Mouse (Mus musculus): ENCODE data around the gene Ccnt1. TPM values are rescaled to one million over a fixed set of nuclear protein-coding genes. Genes with fewer than 3 reads are reported as not detected.

Gene Ccnt1
- polyA plus RNA-seq (2012), result 4.2 and 5.9 TPM in 2 replicates

DNA sequence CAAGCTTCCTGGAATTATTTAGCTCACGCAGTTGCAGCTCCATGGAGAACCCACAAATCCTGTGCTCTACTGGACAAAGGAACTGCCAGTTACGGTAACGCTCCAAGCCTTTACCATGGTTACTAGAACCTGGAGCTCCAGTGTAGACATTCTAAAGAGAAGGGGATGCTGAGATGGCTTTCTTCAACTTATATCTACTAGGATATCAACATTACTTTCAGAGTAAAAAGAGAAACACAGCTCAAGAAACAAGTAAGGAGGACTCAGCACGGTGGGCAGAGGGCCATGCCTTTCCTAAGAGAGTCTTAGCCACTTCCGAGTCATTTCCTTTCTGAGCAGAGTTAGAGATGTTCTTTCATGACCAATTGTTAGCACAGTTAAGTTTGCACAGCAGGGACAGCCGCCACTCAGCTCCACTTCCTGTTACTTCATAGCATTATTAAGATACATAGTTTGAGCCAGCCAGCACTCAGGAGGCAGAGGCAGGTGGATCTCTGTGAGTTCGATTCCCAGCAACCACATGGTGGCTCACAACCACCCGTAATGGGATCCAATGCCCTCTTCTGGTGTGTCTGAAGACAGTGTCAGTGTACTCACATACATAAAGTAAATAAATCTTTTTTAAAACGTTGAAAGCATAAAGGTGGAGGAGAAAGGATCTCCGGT, at the start of gene Ccnt1, which contains the start of gene 4930415O20Rik:
TSS of gene Ccnt1 (minus strand) at position 51 of the 666 bp plus-strand sequence.
TSS of gene 4930415O20Rik (plus strand) at position 132 of the 666 bp plus-strand sequence.

DNA sequence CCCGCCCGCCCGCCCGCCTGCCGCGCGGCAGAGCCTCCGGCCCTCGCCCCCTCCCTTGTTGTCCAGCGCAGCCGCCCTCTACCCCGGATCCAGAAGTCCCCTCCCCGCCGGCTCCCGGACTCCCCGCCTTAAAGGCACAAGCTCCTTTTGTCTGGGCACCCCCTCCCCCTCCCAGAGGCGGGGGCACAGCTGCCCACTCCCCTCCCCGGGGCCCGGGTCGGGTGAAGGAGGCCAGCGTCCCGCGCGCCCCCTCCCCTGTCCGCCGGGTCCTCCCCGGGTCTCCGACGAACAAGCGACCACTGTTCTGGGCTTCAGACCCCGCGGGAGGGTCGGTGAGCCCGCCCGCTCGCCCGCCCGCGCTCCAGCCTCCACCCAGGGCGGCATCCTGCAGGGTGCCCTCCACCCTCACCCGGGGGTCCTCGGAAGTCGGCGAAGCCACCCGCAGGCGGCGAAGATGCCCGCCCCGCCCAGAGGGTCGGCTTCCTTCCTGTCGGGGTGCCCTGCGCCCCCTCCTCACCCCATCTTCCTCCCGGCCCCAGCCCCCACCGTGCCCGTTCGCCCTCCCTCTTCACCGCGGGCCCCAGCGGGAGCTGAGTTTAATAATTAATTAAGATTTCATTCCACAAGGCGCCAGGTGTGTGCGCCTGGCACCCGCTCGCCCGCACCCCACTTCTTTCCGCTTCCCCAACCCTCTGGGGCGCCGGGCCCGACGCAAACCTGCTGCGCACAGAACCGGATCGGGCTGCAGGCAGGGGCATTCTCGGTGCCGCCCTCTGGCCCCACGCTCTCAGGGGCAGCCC, 38.8 kb upstream of the Ccnt1 start, which contains the start of gene Adcy6:
TSS of gene Adcy6 (minus strand) at position 746 of the 800 bp plus-strand sequence.

DNA sequence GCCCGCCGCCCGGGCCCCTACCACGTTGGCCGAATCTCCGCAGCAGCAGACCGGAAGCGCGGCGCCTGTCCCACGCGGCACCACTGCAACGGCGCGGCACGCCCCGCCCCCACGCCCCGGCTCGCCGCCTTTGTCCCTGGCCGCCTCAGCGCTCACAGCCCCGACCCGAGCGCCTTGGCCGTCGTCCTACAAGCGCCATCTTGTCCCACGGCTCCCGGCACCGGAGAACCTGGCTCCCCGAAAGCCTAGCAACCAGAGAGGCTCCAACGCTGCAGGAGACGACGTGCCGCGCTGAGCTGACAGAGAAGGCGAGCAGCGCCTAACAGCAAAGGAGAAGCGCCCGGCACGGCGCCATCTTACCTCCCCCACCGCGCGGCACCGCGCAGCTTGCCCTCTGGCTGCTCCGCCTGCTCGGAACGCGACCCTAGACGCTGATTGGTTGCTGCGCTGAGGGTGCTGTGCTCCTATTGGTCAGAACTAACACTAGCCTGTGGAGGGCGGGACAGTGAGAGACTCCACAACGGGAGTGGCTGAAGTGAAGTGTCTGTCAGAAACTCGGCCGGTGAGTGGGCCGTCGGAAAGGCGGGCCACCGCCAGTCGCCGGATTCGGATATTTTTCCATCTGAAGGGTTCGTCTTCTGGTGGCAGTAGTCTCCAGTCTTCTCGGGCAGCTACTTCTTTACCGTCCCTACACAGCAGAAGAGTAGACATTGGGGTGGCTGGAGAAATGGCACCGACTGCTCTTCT, 36.7 kb downstream of the Ccnt1 start, which contains the start of gene Kansl2:
TSS of gene Kansl2 (minus strand) at position 384 of the 747 bp plus-strand sequence.

DNA sequence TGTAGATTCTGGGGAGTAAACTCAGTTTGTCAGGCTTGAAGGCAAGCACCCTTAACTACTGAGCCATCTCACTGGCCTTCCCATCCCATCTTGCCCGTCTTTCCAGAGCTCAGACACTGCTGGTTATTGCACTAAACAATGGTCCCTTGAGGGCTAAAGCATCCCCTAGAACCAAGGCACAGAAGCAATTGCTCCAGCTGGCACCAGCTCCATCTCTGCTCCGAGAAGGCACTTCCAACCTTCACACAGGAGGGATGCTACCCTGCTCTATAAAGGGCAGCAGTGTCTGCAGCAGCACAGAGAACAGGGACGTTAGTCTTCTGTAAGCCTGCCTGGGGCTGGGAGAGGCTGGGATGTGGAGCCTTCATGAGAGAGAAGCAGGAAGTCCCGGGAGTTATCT, 78.6 kb downstream of the Ccnt1 start, which contains the start of gene Olfr279:
TSS of gene Olfr279 (plus strand) at position 301 of the 400 bp plus-strand sequence.

Other genes with a start within 250 kb of the Ccnt1 start
- gene Olfr284, start 229.9 kb downstream of the Ccnt1 start, polyA plus RNA-seq (2012), result not detected in 2 replicates
- gene Olfr283, start 190.0 kb downstream of the Ccnt1 start, polyA plus RNA-seq (2012), result not detected in 2 replicates
- not detected in 2 replicates for gene Olfr282, start 139.7 kb downstream of the Ccnt1 start, polyA plus RNA-seq (2012)
- gene Olfr281, start 118.3 kb downstream of the Ccnt1 start, polyA plus RNA-seq (2012), result not detected in 2 replicates
- not detected in 2 replicates for gene OR5BS1P, start 101.0 kb downstream of the Ccnt1 start, polyA plus RNA-seq (2012)
- gene Lalba, start 88.2 kb downstream of the Ccnt1 start, polyA plus RNA-seq (2012), result not detected in 2 replicates
- 0.01 TPM in 1 of 2 replicates, not detected in the other for gene Olfr279, start 78.5 kb downstream of the Ccnt1 start, polyA plus RNA-seq (2012)
- 39.2 and 40.8 TPM in 2 replicates for gene Kansl2, start 36.7 kb downstream of the Ccnt1 start, polyA plus RNA-seq (2012)
- gene 4930415O20Rik, start 81 bp upstream of the Ccnt1 start, polyA plus RNA-seq (2012), result not detected in 2 replicates
- 11.6 and 16.2 TPM in 2 replicates for gene Adcy6, start 39.2 kb upstream of the Ccnt1 start, polyA plus RNA-seq (2012)
- 0.11 and 0.22 TPM in 2 replicates for gene Cacnb3, start 59.9 kb upstream of the Ccnt1 start, polyA plus RNA-seq (2012)
- gene Ddx23, start 92.0 kb upstream of the Ccnt1 start, polyA plus RNA-seq (2012), result 81.3 and 114 TPM in 2 replicates
- gene Rnd1, start 106.5 kb upstream of the Ccnt1 start, polyA plus RNA-seq (2012), result 3.2 and 4.4 TPM in 2 replicates
- gene Ccdc65, start 137.3 kb upstream of the Ccnt1 start, polyA plus RNA-seq (2012), result not detected in 2 replicates
- 31.9 and 46.9 TPM in 2 replicates for gene Fkbp11, start 157.3 kb upstream of the Ccnt1 start, polyA plus RNA-seq (2012)
- 25.1 TPM in 2 replicates for gene Arf3, start 192.3 kb upstream of the Ccnt1 start, polyA plus RNA-seq (2012)
- 4.8 and 6.5 TPM in 2 replicates for gene Wnt10b, start 207.2 kb upstream of the Ccnt1 start, polyA plus RNA-seq (2012)
- 0.12 TPM in 1 of 2 replicates, not detected in the other for gene Wnt1, start 218.9 kb upstream of the Ccnt1 start, polyA plus RNA-seq (2012)
- 0.26 and 0.35 TPM in 2 replicates for gene Ddn, start 238.6 kb upstream of the Ccnt1 start, polyA plus RNA-seq (2012)

All from megakaryocyte-erythroid progenitor cell, adult 5 weeks (primary cell).